Mouse (Mus musculus) adrenal gland (tissue): ENCODE measurements around the gene Fzd7.

Source experiments
- intact Hi-C: fragments of 180-260 bp; cut with DNase I; formaldehyde crosslinking; loops from one replicate; pipeline ENCODE4 v1.15.1; 2025

Fzd7 gene

GRCm38 (mm10) chr1:59470766-59471165, 11.5 kb upstream of the Fzd7 start:
- intact Hi-C loops, result no loop called here

GRCm38 (mm10) chr1:59472368-59473180, 9.7 kb upstream of the Fzd7 start:
- intact Hi-C loops, result no loop called here

GRCm38 (mm10) chr1:59473181-59473555, 9.1 kb upstream of the Fzd7 start:
- intact Hi-C loops, result no loop called here

- intact Hi-C loops, result no loop called here
Observed at GRCm38 (mm10) chr1:59475618-59476017, 6.6 kb upstream of the Fzd7 start.

GRCm38 (mm10) chr1:59478911-59479310, 3.3 kb upstream of the Fzd7 start:
- intact Hi-C loops, result no loop called here

- intact Hi-C loops, result loop anchor here (5.0 kb wide), 2 partner anchors 141 to 164 kb away; no protein-coding TSS in a partner anchor
Observed at GRCm38 (mm10) chr1:59480821-59481455, 1.3 kb upstream of the Fzd7 start.

- intact Hi-C loops, result loop anchor here (5.0 kb wide), 2 partner anchors 141 to 164 kb away; no protein-coding TSS in a partner anchor
Observed at GRCm38 (mm10) chr1:59481456-59482291, 550 bp upstream of the Fzd7 start.

GRCm38 (mm10) chr1:59482696-59483520, 684 bp downstream of the Fzd7 start:
- intact Hi-C loops, result loop anchor here (1.0 to 5.0 kb wide), 3 partner anchors 101 to 166 kb away; no protein-coding TSS in a partner anchor

GRCm38 (mm10) chr1:59483521-59484245, 1.5 kb downstream of the Fzd7 start:
- intact Hi-C loops, result loop anchor here (1.0 to 5.0 kb wide), 3 partner anchors 101 to 166 kb away; no protein-coding TSS in a partner anchor

- intact Hi-C loops, result loop anchor here (5.0 kb wide), 2 partner anchors 138 to 167 kb away; no protein-coding TSS in a partner anchor
Observed at GRCm38 (mm10) chr1:59484314-59484713, 2.1 kb downstream of the Fzd7 start.

GRCm38 (mm10) chr1:59484791-59485785, 2.9 kb downstream of the Fzd7 start:
- intact Hi-C loops, result loop anchor here (5.0 kb wide), 2 partner anchors 137 to 168 kb away; no protein-coding TSS in a partner anchor

GRCm38 (mm10) chr1:59485803-59486202, 3.6 kb downstream of the Fzd7 start:
- intact Hi-C loops, result no loop called here

GRCm38 (mm10) chr1:59487651-59488051, 5.4 kb downstream of the Fzd7 start:
- intact Hi-C loops, result no loop called here

GRCm38 (mm10) chr1:59488481-59488880, 6.3 kb downstream of the Fzd7 start:
- intact Hi-C loops, result no loop called here

GRCm38 (mm10) chr1:59488991-59489390, 6.8 kb downstream of the Fzd7 start:
- intact Hi-C loops, result no loop called here

GRCm38 (mm10) chr1:59491517-59491916, 9.3 kb downstream of the Fzd7 start:
- intact Hi-C loops, result no loop called here

- intact Hi-C loops, result no loop called here
Observed at GRCm38 (mm10) chr1:59492432-59492831, 10.2 kb downstream of the Fzd7 start.

GRCm38 (mm10) chr1:59495970-59496369, 13.7 kb downstream of the Fzd7 start:
- intact Hi-C loops, result no loop called here
